Mouse (Mus musculus) G1E (cell line): ENCODE results near the gene Ak4. TPM values are rescaled to one million over a fixed set of nuclear protein-coding genes. Genes with fewer than 3 reads are reported as not detected.
"Not testable (repeated sequence)": the region's sequence is repeated elsewhere in the genome, so short reads cannot be mapped to it uniquely, and the experiment has no call there.

ENCODE experiments used
- ATAC-seq: 2 replicates; pipeline ENCODE4 v1.8.0; 2016; ENCODE audit warnings: mild to moderate bottlenecking; ENCODE audit not compliant: insufficient number of reproducible peaks, poor library complexity, low FRiP score, severe bottlenecking; ENCODE audit errors: extremely low read depth
- DNase-seq: peaks from one replicate; pipeline ENCODE4 v3.0.0; 2012; ENCODE audit warnings: low spot score
- H3K27me3 ChIP-seq: 2 replicates; pipeline ENCODE4 v1.6.1; 2012; ENCODE audit warnings: mild to moderate bottlenecking, low read length, inconsistent platforms; ENCODE audit not compliant: insufficient read depth
- H3K36me3 ChIP-seq: replicated peaks from 2 replicates; pipeline ENCODE3; 2012; ENCODE audit warnings: mild to moderate bottlenecking, inconsistent platforms
- H3K4me1 ChIP-seq: 2 replicates; pipeline ENCODE4 v1.6.1; 2012; ENCODE audit warnings: low read depth, low read length, inconsistent platforms, mixed read lengths; ENCODE audit not compliant: insufficient read depth
- H3K4me3 ChIP-seq: 2 replicates; pipeline ENCODE4 v1.5.1; 2012; ENCODE audit warnings: low read depth, mild to moderate bottlenecking, inconsistent platforms, low read length, moderate library complexity, mixed read lengths
- H3K9me3 ChIP-seq: replicated peaks from 2 replicates; pipeline ENCODE4 v1.6.1; 2012; ENCODE audit warnings: inconsistent platforms
- CTCF ChIP-seq: IDR thresholded peaks from 2 replicates; pipeline ENCODE4 v1.5.1; 2012; ENCODE audit warnings: low read depth, low read length, inconsistent platforms, mixed read lengths
- GATA1 ChIP-seq: IDR thresholded peaks from 2 replicates; pipeline ENCODE4 v1.6.1; 2012; ENCODE audit warnings: borderline replicate concordance, low read length, inconsistent platforms, mixed read lengths
- GATA2 ChIP-seq: IDR thresholded peaks from 2 replicates; pipeline ENCODE4 v1.6.1; 2012; ENCODE audit warnings: low read depth, low read length, inconsistent platforms, borderline replicate concordance
- POLR2AphosphoS5 ChIP-seq: IDR thresholded peaks from 2 replicates; pipeline ENCODE4 v1.6.1; 2012; ENCODE audit warnings: low read depth, low read length, inconsistent platforms; ENCODE audit not compliant: insufficient replicate concordance
- TAL1 ChIP-seq: conservative IDR thresholded peaks from 2 replicates; pipeline ENCODE4 v1.6.1; 2012; ENCODE audit warnings: low read depth, low read length, inconsistent platforms, mixed read lengths
- polyA plus RNA-seq: library from polyadenylated mRNA; stranded (reverse); fragments of >175 nt; gene quantifications from 2 replicates; pipeline ENCODE4 v1.2.3, GENCODE M21; 2012
- total RNA-seq, 2 experiments: library from RNA; stranded (forward) in 1 of 2; stranded (reverse) in 1 of 2; fragments of 200-1000 nt in 1 of 2; fragments of >200 nt in 1 of 2; fragmentation: Nextera tagmentation in 1 of 2; gene quantifications; 2 replicates each; pipeline ENCODE4 v1.2.3; 2014 to 2017

The Ak4 gene
- total and polyA plus RNA-seq, 3 experiments = not detected

GRCm38 (mm10) chr4:101378241-101378640, 40.8 kb upstream of the Ak4 start:
- ATAC-seq (no peak), DNase-seq (no peak)
- Histone ChIP-seq H3K4me1 (0 out of 2 replicates have a peak, but pooled peaks cover 3% of the 10 kb centered on the region), H3K4me3 (no peak overlapping the region), H3K27me3 (no peaks in the 10 kb centered on the region; the same call in none of the 2 replicates), H3K9me3 (no peaks in the 10 kb centered on the region), H3K36me3 (no peaks in the 10 kb centered on the region)
- TF ChIP-seq TAL1 (no peak), GATA1 (no peak), CTCF (no peak)

- H3K36me3 ChIP-seq = no peaks in the 10 kb centered on the region
- H3K9me3 ChIP-seq = no peaks in the 10 kb centered on the region
- TF ChIP-seq POLR2AphosphoS5 (no peak), CTCF (no peak), GATA1 (no peak)
- 0 out of 2 replicates have a peak, but pooled peaks cover 3% of the 10 kb centered on the region for H3K4me1 ChIP-seq
- DNase-seq = no peak
- no peak overlapping the region for H3K4me3 ChIP-seq
- H3K27me3 ChIP-seq = no peaks in the 10 kb centered on the region; the same call in none of the 2 replicates
- ATAC-seq = no peak
These were observed 40.3 kb upstream of the Ak4 start for GRCm38 (mm10) chr4:101378778-101379177.

- no peak for TF ChIP-seq POLR2AphosphoS5
- no peak for TF ChIP-seq CTCF
- no peak for TF ChIP-seq TAL1
- no peak for TF ChIP-seq GATA2
- no peak for TF ChIP-seq GATA1
- Histone ChIP-seq H3K4me1 (no peaks in the 10 kb centered on the region), H3K36me3 (no peaks in the 10 kb centered on the region), H3K9me3 (no peaks in the 10 kb centered on the region), H3K4me3 (no peak overlapping the region), H3K27me3 (no peaks in the 10 kb centered on the region; the same call in 1 of the 2 replicates)
- no peak for DNase-seq
- ATAC-seq = no peak
These were observed 34.1 kb upstream of the Ak4 start for GRCm38 (mm10) chr4:101385002-101385401.

DNA sequence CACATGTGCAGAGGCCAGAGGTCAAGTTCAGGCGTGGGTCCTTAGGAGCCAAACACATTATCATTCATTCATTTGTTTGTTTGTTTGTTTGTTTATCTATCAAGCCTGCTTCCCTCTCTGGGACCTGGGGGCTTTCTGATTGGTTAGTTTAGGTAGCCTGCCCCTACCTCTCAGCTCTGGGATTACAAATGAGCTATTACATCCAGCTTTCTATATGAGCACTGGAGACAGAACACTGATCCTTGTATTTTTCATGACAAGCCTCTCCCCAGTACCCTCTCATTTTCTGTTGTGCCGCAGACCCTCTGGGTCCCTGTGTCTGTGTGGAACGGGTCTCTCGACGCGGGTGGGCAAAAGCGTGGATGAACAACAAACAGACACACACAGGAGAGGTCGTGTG, 30.8 kb upstream of the Ak4 start:
- Histone ChIP-seq H3K9me3 (no peaks in the 10 kb centered on the region), H3K27me3 (no peaks in the 10 kb centered on the region), H3K36me3 (no peaks in the 10 kb centered on the region), H3K4me1 (no peaks in the 10 kb centered on the region), H3K4me3 (no peak overlapping the region)
- ATAC-seq (no peak), DNase-seq (no peak)
- TF ChIP-seq POLR2AphosphoS5 (no peak), CTCF (no peak)

DNA sequence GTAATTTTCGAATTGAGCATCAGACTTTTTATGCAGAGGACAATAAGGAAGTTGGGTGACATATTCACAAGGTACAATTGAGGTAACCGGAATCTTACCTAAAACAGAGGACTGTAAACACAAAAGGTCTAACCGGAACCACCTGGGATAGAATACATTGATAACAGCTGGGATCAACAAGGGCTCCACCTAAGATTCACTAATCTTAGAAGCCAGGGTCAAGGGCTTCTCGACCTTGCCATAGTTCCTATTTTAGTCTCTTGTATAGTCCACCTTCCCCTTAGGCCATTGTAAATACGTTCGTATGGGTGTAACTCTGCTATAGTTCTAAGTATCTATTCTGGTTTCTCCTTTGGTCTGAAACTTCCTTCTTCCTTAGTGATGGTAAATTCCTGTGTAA, 30.4 kb upstream of the Ak4 start:
- DNase-seq, H3K4me3 ChIP-seq, H3K27me3 ChIP-seq, H3K9me3 ChIP-seq, ATAC-seq, H3K36me3 ChIP-seq, H3K4me1 ChIP-seq: not testable (repeated sequence)

DNA sequence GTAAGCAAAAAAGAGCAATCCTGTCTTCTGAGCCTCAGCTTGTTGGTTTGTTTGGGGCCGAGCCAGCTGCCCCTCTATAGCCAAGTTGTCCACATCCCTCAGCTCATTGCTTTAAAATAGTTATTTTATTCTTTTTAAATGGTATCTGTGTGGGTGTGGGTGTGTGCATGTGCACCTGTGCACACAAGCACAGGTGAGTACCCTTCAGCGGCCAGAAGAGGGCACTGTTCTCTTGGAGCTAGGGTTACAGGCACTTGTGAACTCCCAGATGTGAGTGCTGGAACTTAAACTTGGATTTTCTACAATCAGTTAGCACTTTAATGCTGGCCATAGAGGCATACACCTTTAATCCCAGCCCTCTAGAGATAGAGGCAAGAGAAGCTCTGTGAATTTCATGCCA, 26.8 kb upstream of the Ak4 start:
- no peak for DNase-seq
- Histone ChIP-seq H3K36me3 (no peaks in the 10 kb centered on the region), H3K9me3 (no peaks in the 10 kb centered on the region), H3K4me1 (no peaks in the 10 kb centered on the region), H3K4me3 (no peak overlapping the region), H3K27me3 (no peaks in the 10 kb centered on the region)
- ATAC-seq = no peak
- TF ChIP-seq GATA2 (no peak), CTCF (peak; percentile 53), TAL1 (no peak)

GRCm38 (mm10) chr4:101393292-101393711, 25.8 kb upstream of the Ak4 start:
- no peak for ATAC-seq
- TF ChIP-seq CTCF (no peak), GATA1 (no peak), POLR2AphosphoS5 (no peak), TAL1 (no peak), GATA2 (no peak)
- DNase-seq = no peak
- Histone ChIP-seq H3K4me3 (no peak overlapping the region), H3K36me3 (no peaks in the 10 kb centered on the region), H3K9me3 (no peaks in the 10 kb centered on the region), H3K27me3 (no peaks in the 10 kb centered on the region), H3K4me1 (no peaks in the 10 kb centered on the region)
